ENCODE assay signal across 8 mouse cellular contexts in genomic region chr13:74806934-74807333, GRCm38 (mm10). TPM values are rescaled to one million over a fixed set of nuclear protein-coding genes. Genes with fewer than 3 reads are reported as not detected.
DNase-seq lines count a peak whose midpoint lies in the region; ATAC-seq and TF ChIP-seq lines count a peak whose summit lies in the region.

No protein-coding gene starts in this region.

- H3K4me2 ChIP-seq in lung, postnatal 0 days (replicated peaks; ENCODE audit: low read depth, low read length), result peak overlapping the region; percentile 87
- H3K4me2 ChIP-seq in intestine, embryonic 14.5 days (ENCODE audit: low read length), result peak overlapping the region; percentile 94
- peak overlapping the region; percentile 94; the same call in 1 of the 2 replicates for H3K4me2 ChIP-seq in neural tube, embryonic 12.5 days (replicated peaks)

- TF ChIP-seq CTCF in lung, postnatal 0 days (IDR thresholded peaks at IDR 0.05), result no peak

- DNase-seq in lung, postnatal 0 days (ENCODE audit: low spot score), result peak; percentile 59
- DNase-seq in lung, postnatal 4 days, result no peak
- no peak for DNase-seq in embryonic facial prominence, embryonic 10.5 days (ENCODE audit: low spot score)
- no peak for DNase-seq in intestine, embryonic 14.5 days (ENCODE audit: low spot score)
- no peak for DNase-seq in thymus, postnatal 25 days
- DNase-seq in cerebellum, postnatal 36 days, result no peak
- no peak for DNase-seq in thymus, adult 18-20 months

- no peaks in the 10 kb centered on the region for H3K36me3 ChIP-seq in lung, postnatal 0 days (ENCODE audit: insufficient read depth, low read length)
- no peaks in the 10 kb centered on the region for H3K36me3 ChIP-seq in embryonic facial prominence, embryonic 10.5 days (replicated peaks)
- no peaks in the 10 kb centered on the region for H3K36me3 ChIP-seq in intestine, embryonic 14.5 days (ENCODE audit: control insufficient read depth, insufficient read depth, low read length)
- H3K36me3 ChIP-seq in neural tube, embryonic 12.5 days, result no peaks in the 10 kb centered on the region

- peaks cover 5% of the 10 kb centered on the region for H3K4me1 ChIP-seq in lung, postnatal 0 days (ENCODE audit: insufficient read depth, low read depth, low read length)
- H3K4me1 ChIP-seq in embryonic facial prominence, embryonic 10.5 days, result peaks cover 9% of the 10 kb centered on the region
- H3K4me1 ChIP-seq in intestine, embryonic 14.5 days (replicated peaks; ENCODE audit: control insufficient read depth, insufficient read depth, low read length), result 0 out of 2 replicates have a peak, but pooled peaks cover 3% of the 10 kb centered on the region
- no peaks in the 10 kb centered on the region for H3K4me1 ChIP-seq in neural tube, embryonic 12.5 days

- H3K9ac ChIP-seq in lung, postnatal 0 days (replicated peaks; ENCODE audit: low read depth), result 0 out of 2 replicates have a peak overlapping the region, but pooled peaks have one; percentile 87
- H3K9ac ChIP-seq in intestine, embryonic 14.5 days (ENCODE audit: low read length), result no peak overlapping the region
- H3K9ac ChIP-seq in neural tube, embryonic 12.5 days, result no peak overlapping the region

- H3K27me3 ChIP-seq in lung, postnatal 0 days (replicated peaks; ENCODE audit: insufficient read depth, low read length), result no peaks in the 10 kb centered on the region
- no peaks in the 10 kb centered on the region for H3K27me3 ChIP-seq in embryonic facial prominence, embryonic 10.5 days (replicated peaks; ENCODE audit: low read depth, poor library complexity, severe bottlenecking)
- no peaks in the 10 kb centered on the region for H3K27me3 ChIP-seq in intestine, embryonic 14.5 days (replicated peaks; ENCODE audit: control insufficient read depth, insufficient read depth, low read length)
- no peaks in the 10 kb centered on the region for H3K27me3 ChIP-seq in neural tube, embryonic 12.5 days (replicated peaks)

- no peaks in the 10 kb centered on the region for H3K9me3 ChIP-seq in lung, postnatal 0 days (ENCODE audit: low read length)
- H3K9me3 ChIP-seq in embryonic facial prominence, embryonic 10.5 days, result no peaks in the 10 kb centered on the region
- no peaks in the 10 kb centered on the region for H3K9me3 ChIP-seq in intestine, embryonic 14.5 days (ENCODE audit: control insufficient read depth, low read length)
- H3K9me3 ChIP-seq in neural tube, embryonic 12.5 days, result no peaks in the 10 kb centered on the region

- peak overlapping the region; percentile 84 for H3K4me3 ChIP-seq in lung, postnatal 0 days (ENCODE audit: low read depth, low read length)
- peak overlapping the region; percentile 83 for H3K4me3 ChIP-seq in embryonic facial prominence, embryonic 10.5 days
- H3K4me3 ChIP-seq in intestine, embryonic 14.5 days (ENCODE audit: low read depth, low read length), result 0 out of 2 replicates have a peak overlapping the region, but pooled peaks have one; percentile 82
- no peak overlapping the region for H3K4me3 ChIP-seq in neural tube, embryonic 12.5 days

- no peak for ATAC-seq in lung, postnatal 0 days
- no peak for ATAC-seq in intestine, embryonic 14.5 days (replicated peaks; ENCODE audit: low FRiP score, low TSS enrichment, low read depth)
- no peak for ATAC-seq in neural tube, embryonic 12.5 days (ENCODE audit: low FRiP score, low read depth)

- TF ChIP-seq EP300 in lung, postnatal 0 days (IDR thresholded peaks at IDR 0.05), result no peak

- 34% methylated on average over 5 of the region's 5 CpGs for whole genome bisulfite sequencing in lung, postnatal 0 days
- WGBS in embryonic facial prominence, embryonic 10.5 days, result 61% methylated on average over 5 of the region's 5 CpGs
- 60% methylated on average over 5 of the region's 5 CpGs for WGBS in intestine, embryonic 14.5 days
- 61% methylated on average over 5 of the region's 5 CpGs for WGBS in neural tube, embryonic 12.5 days

- H3K27ac ChIP-seq in lung, postnatal 0 days (ENCODE audit: low read length), result no peak overlapping the region
- no peak overlapping the region for H3K27ac ChIP-seq in embryonic facial prominence, embryonic 10.5 days (replicated peaks)
- H3K27ac ChIP-seq in intestine, embryonic 14.5 days (ENCODE audit: low read depth), result no peak overlapping the region
- no peak overlapping the region for H3K27ac ChIP-seq in neural tube, embryonic 12.5 days

RNA-seq across cellular contexts. Expression of gene Cast, which starts 1.7 kb away (rescaled TPM):
- polyA plus RNA-seq in lung, postnatal 0 days (2015; fragmentation: Nextera tagmentation; extraction: Ambion mirVana), result 47.6 and 47.9 TPM in 2 replicates
- polyA plus RNA-seq in embryonic facial prominence, embryonic 10.5 days (2016; fragmentation: Nextera tagmentation; extraction: Ambion mirVana), result 17.7 and 19.0 TPM in 2 replicates
- 26.5 and 28.4 TPM in 2 replicates for polyA plus RNA-seq in intestine, embryonic 14.5 days (2014; fragmentation: Nextera tagmentation; extraction: Ambion mirVana)
- 14.4 and 18.2 TPM in 2 replicates for polyA plus RNA-seq in neural tube, embryonic 12.5 days (2016; fragmentation: Nextera tagmentation; extraction: Ambion mirVana)
